Mouse (Mus musculus) B cell, adult 2 months (primary cell): ENCODE data around the gene Wnt11.
A peak's percentile ranks its signal among the peaks of the same experiment; 100 is the strongest.

Experiments
- DNase-seq, 2 experiments: peaks; one replicate each; pipeline ENCODE4 v3.0.0; 2022

Gene Wnt11

GRCm38 (mm10) chr7:98834711-98835321 lies at the start of gene Wnt11:
Gene Wnt11, plus strand, starts transcription at chr7:98835112.
- DNase-seq = peak; percentile 21 to 26

GRCm38 (mm10) chr7:98786792-98787612 lies 47.9 kb upstream of the Wnt11 start:
- DNase-seq = no peak

DNA sequence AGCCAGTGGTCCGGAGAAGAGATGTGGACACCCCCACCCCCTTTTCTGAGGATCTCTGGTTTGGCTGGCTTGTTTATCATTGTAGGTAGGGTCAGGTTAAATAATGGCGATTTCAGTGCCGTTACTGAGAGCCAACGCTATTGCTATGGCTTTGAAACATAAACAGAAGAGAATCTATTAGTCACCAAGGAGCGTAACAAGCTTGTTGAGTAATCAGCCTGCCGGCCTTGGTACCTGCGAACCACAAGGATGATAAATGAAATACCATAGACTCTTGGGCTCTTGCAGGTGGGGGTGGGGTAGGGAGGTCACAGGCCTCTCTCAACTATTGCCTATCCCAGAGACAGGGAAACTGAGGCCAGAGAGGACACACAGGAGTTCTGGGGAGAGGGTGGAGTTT lies 46.2 kb upstream of the Wnt11 start:
- no peak for DNase-seq

DNA sequence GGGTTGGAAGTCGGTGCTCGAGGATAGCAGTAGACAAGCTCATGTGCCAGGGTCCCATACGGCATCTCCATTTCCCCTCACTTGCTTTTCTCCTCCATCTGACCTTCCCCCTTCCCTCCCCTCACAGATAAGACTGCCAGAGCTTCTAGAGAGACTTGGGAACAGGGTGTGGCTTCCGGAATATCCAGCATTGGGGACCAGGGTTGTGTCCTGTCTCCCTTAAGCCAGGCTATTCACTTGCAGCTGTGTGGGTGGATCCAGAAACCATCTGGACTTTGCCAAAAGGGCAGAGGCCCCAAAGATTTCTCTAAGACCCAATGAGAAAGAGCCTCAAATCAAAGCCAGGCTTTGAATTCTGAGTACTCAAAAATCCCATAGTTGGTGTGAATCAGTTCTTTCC lies 45.8 kb upstream of the Wnt11 start:
- no peak for DNase-seq

DNA sequence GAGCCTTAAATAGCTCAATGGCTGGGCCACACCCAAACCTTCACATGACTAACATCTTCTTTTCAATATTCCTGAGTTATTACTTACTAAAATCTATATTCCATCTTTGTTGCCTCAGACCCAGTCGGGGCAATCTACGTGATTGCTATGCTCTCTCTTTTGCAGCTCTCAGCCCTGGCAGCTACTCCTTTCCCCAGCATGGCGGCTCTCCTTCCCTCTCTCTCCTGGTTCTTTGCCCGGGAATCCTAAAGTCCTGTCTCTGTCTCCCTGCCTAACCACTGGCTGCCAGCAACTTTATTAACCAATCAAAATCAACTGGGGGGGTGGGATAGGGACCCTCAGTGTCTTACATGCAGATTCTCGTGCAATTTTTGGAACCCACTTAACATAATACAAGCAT lies 43.0 kb upstream of the Wnt11 start:
- DNase-seq = no peak

GRCm38 (mm10) chr7:98793811-98794210 lies 41.1 kb upstream of the Wnt11 start:
- no peak for DNase-seq

- no peak for DNase-seq
Measured at GRCm38 (mm10) chr7:98794444-98794843, 40.5 kb upstream of the Wnt11 start.

- no peak for DNase-seq
Measured at GRCm38 (mm10) chr7:98795637-98796036, 39.3 kb upstream of the Wnt11 start.

- no peak for DNase-seq
Measured at GRCm38 (mm10) chr7:98797347-98798133, 37.4 kb upstream of the Wnt11 start.

- no peak for DNase-seq
Measured at GRCm38 (mm10) chr7:98798134-98798417, 36.8 kb upstream of the Wnt11 start.

GRCm38 (mm10) chr7:98800435-98800834 lies 34.5 kb upstream of the Wnt11 start:
- DNase-seq = no peak

- DNase-seq = no peak
Measured at GRCm38 (mm10) chr7:98801086-98801485, 33.8 kb upstream of the Wnt11 start.

GRCm38 (mm10) chr7:98803181-98803580 lies 31.7 kb upstream of the Wnt11 start:
- peak in 1 of 2 experiments; percentile 19 for DNase-seq

DNA sequence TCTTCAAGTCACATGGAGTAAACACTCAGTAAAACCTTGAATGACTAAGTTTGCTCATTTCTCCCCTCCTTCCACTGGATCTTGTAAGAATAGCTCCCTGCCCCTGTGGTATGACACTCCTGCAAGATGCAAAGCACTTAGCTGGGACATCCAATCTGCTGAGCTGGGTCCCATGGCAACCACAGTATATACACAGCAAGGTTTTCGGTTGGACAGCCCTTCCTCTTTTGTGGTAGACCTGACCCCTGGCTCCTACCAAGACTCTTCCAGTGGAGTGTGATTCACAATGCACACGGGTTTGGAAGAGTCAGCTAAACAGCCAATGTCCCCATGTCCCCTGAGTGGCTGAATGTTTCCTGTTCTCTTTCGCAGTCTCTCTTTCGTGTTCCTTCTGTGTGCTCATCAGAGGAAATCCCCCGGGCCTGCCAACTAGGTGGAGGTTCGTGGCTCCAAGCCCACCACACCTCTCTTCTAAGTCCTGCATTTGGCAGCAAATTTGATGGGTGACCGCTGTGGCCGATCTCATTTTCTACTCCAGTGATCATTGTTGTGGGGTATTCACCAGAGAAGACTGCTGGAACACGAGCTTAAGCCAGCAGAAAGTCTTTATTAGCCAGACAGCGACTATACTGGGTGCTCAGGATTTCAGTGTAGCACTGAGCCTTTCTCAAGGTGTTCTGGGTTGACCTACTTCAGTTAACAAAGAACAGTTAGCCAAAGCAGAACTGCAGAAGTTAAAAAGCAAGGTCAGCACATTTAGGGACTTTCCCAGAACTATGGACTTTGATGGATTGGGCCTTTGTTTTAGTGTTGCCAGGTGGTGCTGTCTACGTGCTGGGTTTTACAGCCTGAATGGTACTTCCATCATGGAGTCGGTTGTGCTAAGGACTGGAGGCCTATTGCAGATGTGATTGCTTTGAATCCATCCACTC lies 29.8 kb upstream of the Wnt11 start:
- DNase-seq = peak; percentile 50 to 60

DNA sequence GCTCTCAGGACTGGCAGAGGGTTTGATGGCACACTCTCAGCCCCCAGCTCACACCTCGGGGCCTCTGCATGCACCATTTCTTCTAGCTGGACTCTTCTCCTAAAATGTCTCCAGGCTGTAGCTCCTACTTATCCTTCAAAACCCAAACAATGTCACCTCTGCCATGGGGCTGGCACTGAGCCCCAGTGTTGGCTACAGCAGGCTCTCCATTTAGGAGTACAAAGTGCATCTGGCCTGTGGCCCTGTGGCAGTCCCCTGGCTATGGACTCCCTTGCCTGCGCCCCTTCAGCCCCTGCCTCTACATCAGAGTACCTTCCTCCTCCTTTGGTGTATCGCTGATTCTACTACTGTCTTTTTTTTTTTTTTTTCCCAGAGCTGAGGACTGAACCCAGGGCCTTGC lies 28.0 kb upstream of the Wnt11 start:
- DNase-seq = no peak

DNA sequence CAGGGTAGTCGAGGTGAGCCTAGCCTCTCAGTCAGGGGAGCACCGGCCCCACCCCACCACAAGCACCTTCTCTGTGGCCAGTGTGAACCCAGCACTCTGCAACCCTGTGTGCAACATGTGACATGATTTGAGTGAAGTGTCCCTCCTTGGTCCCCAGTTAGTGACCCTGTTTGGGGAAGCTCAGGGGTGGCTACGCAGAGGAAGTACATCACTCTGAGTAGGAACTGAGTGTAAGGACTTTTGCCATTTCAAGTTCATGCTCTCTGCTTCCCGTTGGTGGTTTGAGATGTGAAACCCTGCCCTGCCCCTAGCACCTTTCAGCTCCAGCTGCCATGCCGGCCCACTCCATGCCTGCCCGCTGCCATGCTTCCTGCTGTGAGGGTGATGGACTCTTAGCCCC lies 25.5 kb upstream of the Wnt11 start:
- no peak for DNase-seq

DNA sequence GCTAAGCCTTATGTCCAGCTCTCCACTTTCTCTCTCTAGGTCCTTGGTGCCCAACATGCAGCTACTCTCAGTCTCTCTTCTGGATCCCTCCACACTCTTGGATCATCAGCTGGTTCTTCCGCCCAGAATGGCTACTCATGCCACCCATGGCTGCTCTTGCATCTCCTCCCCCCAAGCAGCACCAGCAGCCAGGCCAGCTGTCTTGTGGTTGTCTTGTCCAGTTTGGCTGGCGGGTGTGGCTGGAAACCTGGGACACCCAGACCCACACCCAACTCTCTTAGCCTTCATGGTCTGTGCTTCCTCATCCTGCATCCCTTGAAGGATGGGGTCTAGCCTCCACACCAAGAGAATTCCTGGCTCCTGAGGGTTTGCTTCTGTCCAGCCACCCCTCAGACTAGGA lies 24.3 kb upstream of the Wnt11 start:
- no peak for DNase-seq

DNA sequence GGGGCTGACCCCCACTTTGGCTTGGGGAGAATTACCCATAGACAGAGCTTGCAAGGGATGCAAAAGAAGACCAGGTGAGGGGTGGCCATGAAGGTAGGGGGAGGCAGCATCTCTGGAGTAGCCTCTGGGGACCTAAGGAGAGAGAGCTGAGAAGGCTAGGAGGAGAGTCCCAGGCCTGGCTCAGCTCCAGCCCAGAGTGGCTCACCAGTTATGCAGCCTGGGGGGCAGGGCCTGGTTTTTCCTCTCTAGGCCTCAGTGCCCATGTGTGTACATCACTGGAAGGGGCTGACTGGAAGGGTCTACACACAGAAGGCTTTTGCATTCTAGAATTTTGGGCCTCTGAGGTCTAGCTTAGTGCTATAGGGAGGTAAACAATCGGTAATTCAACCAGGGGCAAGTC lies 14.4 kb upstream of the Wnt11 start:
- no peak for DNase-seq

DNA sequence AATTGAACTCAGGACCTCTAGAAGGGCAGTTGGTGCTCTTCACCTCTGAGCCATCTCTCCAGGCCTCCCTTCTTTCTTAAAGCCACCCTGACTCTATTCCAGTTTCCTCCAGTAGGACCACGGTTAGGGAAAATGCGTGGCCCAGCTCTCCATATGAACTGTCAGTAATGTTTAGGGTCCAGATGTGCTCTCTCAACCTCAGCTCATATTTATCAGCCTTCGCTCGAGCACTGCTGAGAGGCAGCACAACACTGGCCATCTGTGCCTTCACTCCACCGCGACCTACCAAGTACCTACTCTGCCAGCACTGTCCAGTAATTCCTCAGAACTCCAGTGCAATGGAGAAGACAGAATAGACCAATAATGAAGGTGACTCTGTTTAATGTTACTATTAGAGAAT lies 12.0 kb upstream of the Wnt11 start:
- DNase-seq = no peak

- DNase-seq = no peak
Measured at GRCm38 (mm10) chr7:98823896-98824822, 10.8 kb upstream of the Wnt11 start.

DNA sequence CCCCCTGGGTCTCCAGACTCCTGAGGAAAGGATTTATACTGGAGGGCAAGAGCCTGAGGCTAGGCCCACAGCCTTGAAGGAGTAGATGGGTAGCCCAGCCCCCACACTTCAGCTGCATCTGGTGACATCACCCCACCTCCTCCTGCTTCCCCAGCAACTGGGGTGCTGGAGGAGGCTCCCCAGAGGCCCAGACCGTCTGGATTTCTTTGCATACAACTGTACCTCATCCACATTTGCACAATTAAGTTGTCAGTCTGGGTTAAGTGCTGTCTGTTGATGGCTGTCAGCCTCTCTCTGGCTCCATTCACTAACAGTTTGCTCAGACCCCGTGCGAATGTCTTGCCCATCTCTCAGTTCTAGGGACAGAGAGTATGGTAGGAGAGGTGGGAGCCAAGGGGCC lies 6.9 kb upstream of the Wnt11 start:
- no peak for DNase-seq

DNA sequence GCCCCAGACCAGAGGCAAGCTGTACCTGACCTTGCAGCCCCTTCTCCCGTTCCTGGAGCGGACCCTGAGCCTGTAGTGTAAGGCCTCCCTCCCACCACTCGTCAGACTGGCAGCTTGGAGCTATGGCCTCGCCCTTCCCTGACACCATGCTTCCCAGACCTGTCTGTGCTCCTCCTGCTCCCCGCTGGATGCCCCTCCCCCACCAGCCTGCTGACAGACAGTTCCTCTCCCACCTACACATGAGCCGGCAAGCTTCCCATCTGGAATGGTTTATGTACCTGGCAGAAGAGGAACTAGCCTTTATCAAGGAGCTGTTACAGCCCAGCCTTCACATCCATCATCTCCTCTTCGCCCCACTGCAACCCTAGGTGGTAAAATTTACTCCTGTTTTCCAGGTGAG lies 6.0 kb upstream of the Wnt11 start:
- DNase-seq = no peak
